Mouse (Mus musculus): Measurements from ENCODE around the gene Serpina3b. TPM values are rescaled to one million over a fixed set of nuclear protein-coding genes. Genes with fewer than 3 reads are reported as not detected.

The Serpina3b gene
- polyA plus RNA-seq, 1 experiment from 2014 or later, result not detected

DNA sequence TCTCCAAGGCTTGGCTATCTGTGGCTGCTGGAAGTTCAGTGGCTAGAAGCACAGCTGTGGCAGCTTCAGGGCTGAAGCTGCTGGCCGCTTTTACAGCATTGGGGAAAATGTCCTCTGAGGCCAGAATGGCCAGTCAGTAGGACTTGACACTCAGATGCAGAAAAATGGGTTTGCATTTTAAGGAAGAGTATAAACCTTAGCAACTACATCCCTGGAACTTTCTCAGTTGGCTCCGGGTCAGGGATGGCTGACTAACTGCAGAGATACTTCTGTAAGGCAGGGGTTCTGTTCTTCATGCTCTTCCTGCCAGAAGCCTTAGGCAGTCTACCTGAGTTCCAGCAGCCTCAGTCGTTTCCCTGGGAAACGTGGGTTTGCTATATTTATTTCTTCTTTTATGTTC is 57.2 kb downstream of the Serpina3b start:
- no peaks in the 10 kb centered on the region for H3K27me3 ChIP-seq (ENCODE audit: poor library complexity, severe bottlenecking)
- peak; percentile 5 for DNase-seq (ENCODE audit: extremely low spot score, low spot score)
- 87% methylated on average over 4 of the region's 4 CpGs for WGBS
- H3K4me1 ChIP-seq, result no peaks in the 10 kb centered on the region
- no peaks in the 10 kb centered on the region for H3K36me3 ChIP-seq (replicated peaks)
- H3K9me3 ChIP-seq, result no peaks in the 10 kb centered on the region
- H3K27ac ChIP-seq, result no peak overlapping the region
- H3K4me3 ChIP-seq, result no peak overlapping the region

DNA sequence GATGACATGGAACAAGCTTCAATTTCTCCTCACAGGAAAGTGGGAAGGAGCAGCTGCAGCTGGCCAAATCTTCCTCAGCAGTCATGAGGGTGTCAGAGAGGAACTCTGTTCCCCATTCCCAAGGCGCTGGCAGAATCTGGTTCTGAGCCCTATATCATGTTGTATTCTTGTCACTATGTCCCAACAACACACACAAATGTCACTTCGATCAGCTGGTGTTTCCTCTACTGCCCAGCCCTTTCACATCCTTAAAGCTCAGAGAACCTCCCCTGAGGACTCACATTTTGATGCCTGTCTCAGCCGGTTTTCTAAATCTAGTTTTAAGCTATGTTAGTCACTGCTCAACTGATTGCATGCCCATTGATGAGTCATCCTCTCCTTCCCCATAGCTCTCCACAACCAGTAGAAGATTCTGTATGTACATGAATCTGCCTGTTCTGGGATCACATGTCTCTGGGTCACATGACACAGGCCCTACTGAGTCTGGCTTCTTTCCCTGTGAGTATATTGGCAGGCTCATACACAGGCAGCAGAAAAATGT is 58.3 kb downstream of the Serpina3b start:
- Histone ChIP-seq H3K36me3 (replicated peaks) (no peaks in the 10 kb centered on the region), H3K4me1 (no peaks in the 10 kb centered on the region), H3K27ac (no peak overlapping the region), H3K27me3 (ENCODE audit: poor library complexity, severe bottlenecking) (no peaks in the 10 kb centered on the region), H3K4me3 (no peak overlapping the region), H3K9me3 (no peaks in the 10 kb centered on the region)
- 91% methylated on average over 3 of the region's 3 CpGs for WGBS
- DNase-seq (ENCODE audit: extremely low spot score, low spot score), result peak; percentile 10

Other genes with a start within 250 kb of the Serpina3b start
- gene Serpina1c, start 223.1 kb upstream of the Serpina3b start, polyA plus RNA-seq (2016; fragmentation: Nextera tagmentation; extraction: Ambion mirVana), result not detected in 2 replicates
- not detected in 2 replicates for gene Serpina1e, start 169.0 kb upstream of the Serpina3b start, polyA plus RNA-seq (2016; fragmentation: Nextera tagmentation; extraction: Ambion mirVana)
- not detected in 2 replicates for gene Serpina11, start 138.0 kb upstream of the Serpina3b start, polyA plus RNA-seq (2016; fragmentation: Nextera tagmentation; extraction: Ambion mirVana)
- gene Serpina9, start 114.2 kb upstream of the Serpina3b start, polyA plus RNA-seq (2016; fragmentation: Nextera tagmentation; extraction: Ambion mirVana), result not detected in 2 replicates
- not detected in 2 replicates for gene Serpina12, start 83.6 kb upstream of the Serpina3b start, polyA plus RNA-seq (2016; fragmentation: Nextera tagmentation; extraction: Ambion mirVana)
- not detected in 2 replicates for gene Serpina5, start 26.9 kb upstream of the Serpina3b start, polyA plus RNA-seq (2016; fragmentation: Nextera tagmentation; extraction: Ambion mirVana)
- not detected in 2 replicates for gene Serpina3a, start 15.3 kb upstream of the Serpina3b start, polyA plus RNA-seq (2016; fragmentation: Nextera tagmentation; extraction: Ambion mirVana)
- not detected in 2 replicates for gene Serpina3c, start 25.9 kb downstream of the Serpina3b start, polyA plus RNA-seq (2016; fragmentation: Nextera tagmentation; extraction: Ambion mirVana)
- 0.11 and 0.32 TPM in 2 replicates for gene Serpina3f, start 86.5 kb downstream of the Serpina3b start, polyA plus RNA-seq (2016; fragmentation: Nextera tagmentation; extraction: Ambion mirVana)
- gene Serpina3g, start 108.2 kb downstream of the Serpina3b start, polyA plus RNA-seq (2016; fragmentation: Nextera tagmentation; extraction: Ambion mirVana), result 0.11 TPM in 1 of 2 replicates, not detected in the other
- gene Serpina3i, start 135.1 kb downstream of the Serpina3b start, polyA plus RNA-seq (2016; fragmentation: Nextera tagmentation; extraction: Ambion mirVana), result not detected in 2 replicates
- not detected in 2 replicates for gene Serpina3j, start 186.6 kb downstream of the Serpina3b start, polyA plus RNA-seq (2016; fragmentation: Nextera tagmentation; extraction: Ambion mirVana)
- gene Serpina3k, start 210.5 kb downstream of the Serpina3b start, polyA plus RNA-seq (2016; fragmentation: Nextera tagmentation; extraction: Ambion mirVana), result not detected in 2 replicates
- not detected in 2 replicates for gene Serpina3m, start 210.5 kb downstream of the Serpina3b start, polyA plus RNA-seq (2016; fragmentation: Nextera tagmentation; extraction: Ambion mirVana)